Mouse (Mus musculus) urinary bladder, adult 2 months (tissue): ENCODE data around the gene Dnaja4. TPM values are rescaled to one million over a fixed set of nuclear protein-coding genes. Genes with fewer than 3 reads are reported as not detected.
"Not testable (repeated sequence)": the region's sequence is repeated elsewhere in the genome, so short reads cannot be mapped to it uniquely, and the experiment has no call there.

Source experiments
- DNase-seq: peaks from one replicate; pipeline ENCODE4 v3.0.0; 2022; ENCODE audit warnings: low spot score
- polyA plus RNA-seq: library from polyadenylated mRNA; depleted of rRNA; stranded (reverse); fragments of >200 nt; gene quantifications from 2 replicates; pipeline ENCODE4 v1.2.3, GENCODE M21; 2012; rRNA removed

The Dnaja4 gene
- polyA plus RNA-seq = 18.5 and 19.1 TPM in 2 replicates

DNA sequence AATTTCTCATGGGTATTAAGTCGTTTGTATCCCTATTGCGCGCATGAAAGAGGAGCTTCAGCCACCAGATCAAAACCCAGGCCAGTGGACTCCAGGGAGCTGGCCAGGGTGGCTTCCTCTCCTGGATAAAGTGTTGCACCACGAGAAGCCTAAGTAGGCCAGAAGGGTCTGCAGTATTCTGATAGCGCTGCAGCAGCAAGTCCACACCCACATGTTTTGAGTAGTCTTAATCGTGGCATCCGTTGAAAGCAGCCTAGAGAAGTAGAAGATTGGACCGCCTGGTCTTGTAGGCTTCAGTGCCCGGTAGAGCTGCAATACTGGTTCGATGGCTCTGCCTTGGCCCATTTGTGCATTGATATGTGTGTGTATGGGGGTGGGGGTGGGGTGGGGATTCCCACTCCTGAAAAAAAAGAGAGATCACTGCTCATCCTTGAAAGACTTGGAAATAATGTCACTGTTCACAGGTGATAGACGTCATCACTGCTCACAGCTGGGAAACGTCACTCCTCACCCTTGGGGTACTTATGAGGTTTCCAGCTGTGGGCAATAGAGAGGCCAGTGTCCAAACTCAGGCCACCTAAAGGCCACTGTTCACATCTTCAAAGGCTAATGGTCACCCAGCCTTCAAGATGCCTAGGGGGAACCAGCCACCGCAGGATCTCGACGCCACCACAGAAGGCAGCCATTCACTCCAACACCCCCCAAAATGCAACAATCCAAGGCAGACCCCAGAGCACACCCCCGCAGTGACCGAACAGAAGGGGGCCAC, at the start of gene Dnaja4:
Gene Dnaja4 (plus strand): TSS at position 556 of the 769 bp plus-strand sequence.
- DNase-seq = no peak

GRCm38 (mm10) chr9:54649360-54649759, 49.3 kb upstream of the Dnaja4 start:
- DNase-seq = no peak

GRCm38 (mm10) chr9:54652778-54653177, 45.9 kb upstream of the Dnaja4 start:
- DNase-seq = no peak

GRCm38 (mm10) chr9:54655846-54656245, 42.8 kb upstream of the Dnaja4 start:
- DNase-seq = no peak

DNA sequence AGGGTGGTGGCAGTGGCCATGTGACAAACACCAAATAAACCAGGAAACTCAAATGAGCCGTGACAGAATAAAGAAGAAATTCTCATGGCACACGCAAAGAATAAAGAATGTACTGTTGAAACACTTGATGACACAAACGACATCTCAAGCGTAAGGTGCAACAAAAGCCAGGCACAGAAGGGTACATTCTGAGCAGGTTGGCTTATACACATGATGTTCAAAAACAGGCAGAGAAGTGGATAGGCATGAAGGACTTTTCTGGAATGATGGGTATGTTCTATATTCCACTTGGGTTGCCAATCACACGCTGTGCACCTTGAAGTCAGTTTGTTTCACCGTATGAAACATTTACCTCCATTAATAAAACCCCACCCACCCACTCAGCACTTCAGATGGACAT, 42.3 kb upstream of the Dnaja4 start:
- DNase-seq = no peak

- no peak for DNase-seq
Measured at GRCm38 (mm10) chr9:54658773-54659172, 39.9 kb upstream of the Dnaja4 start.

DNA sequence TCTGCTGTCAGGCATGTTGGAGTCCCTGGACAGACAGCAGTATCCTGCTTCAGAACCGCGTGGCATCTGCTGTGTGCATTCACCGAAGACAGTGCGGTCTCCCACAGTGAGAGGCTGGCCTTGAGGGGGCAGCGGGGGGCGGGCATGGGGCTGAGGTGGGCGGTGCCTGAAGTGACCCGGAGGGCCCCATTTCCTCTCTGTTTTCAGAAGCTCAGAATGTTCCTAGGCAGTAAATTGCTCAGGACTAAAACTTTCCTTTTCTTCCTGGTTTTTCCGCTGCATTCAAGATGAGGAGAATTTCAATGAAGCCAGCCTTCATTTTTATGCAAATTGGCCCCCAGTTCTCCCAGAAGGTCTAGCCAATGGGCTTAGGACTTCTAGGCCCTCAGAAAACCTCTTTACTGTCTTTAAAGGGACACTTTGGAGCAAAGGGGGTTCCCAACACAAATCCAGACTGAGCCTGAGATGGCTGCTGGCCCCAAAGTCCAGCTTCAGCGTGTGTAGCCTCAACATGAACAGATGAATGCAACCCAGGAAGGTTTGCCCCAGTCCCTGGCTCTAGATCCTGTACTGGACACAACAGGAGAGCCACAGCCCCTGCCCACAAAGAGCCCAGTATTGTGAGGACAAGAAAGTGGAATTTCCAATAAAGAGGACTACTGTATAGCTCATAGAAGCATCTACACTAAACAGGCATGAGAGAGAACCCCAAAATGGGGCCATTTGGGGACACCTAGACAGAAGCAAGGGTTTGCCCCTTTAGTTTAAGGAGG, 36.9 kb upstream of the Dnaja4 start, which contains the start of gene Acsbg1:
Gene Acsbg1 (minus strand): TSS at position 266 of the 773 bp plus-strand sequence.
- no peak for DNase-seq

DNA sequence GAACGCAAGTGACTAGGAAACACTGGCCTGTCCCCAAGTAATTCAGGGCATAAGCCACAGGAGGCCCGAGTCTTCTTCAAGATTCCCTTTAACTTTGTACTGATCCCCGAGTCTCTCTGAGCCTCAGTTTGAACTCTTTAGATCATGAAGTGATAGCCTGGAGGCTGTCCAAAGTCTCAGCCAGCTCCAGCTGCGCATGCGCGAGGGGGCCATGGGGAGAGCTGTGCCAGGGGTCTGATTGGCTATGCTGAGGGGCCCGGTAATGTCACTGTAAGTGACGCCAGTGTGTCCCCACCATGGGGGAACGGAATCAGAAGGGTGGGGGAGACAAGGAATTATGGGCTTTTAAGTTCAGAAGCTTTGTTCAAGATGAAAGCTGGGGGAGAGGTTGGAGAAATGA, 34.3 kb upstream of the Dnaja4 start:
- no peak for DNase-seq

DNA sequence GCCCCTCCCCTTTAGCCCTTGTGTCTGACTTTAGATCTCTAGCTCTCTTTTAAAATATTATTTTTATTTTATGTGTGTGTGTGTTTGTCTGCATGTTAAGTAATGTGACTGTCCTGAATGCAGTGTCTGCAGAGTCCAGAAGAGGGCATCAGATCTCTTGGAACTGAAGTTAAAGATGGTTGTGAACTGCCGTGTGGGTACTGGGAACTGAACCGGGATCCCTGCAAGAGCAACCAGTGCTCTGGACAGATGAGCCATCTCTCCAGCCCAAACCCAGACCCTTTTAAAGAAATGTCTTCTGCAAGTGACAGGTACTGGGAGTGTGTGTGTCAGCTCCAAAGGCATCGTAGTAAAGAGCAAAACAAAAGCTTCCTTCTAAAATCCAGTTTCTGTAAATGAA, 32.6 kb upstream of the Dnaja4 start:
- no peak for DNase-seq

- no peak for DNase-seq
Measured at GRCm38 (mm10) chr9:54668455-54668854, 30.2 kb upstream of the Dnaja4 start.

- DNase-seq = no peak
Measured at GRCm38 (mm10) chr9:54671962-54672361, 26.7 kb upstream of the Dnaja4 start.

GRCm38 (mm10) chr9:54673887-54674286, 24.8 kb upstream of the Dnaja4 start:
- DNase-seq = no peak

DNA sequence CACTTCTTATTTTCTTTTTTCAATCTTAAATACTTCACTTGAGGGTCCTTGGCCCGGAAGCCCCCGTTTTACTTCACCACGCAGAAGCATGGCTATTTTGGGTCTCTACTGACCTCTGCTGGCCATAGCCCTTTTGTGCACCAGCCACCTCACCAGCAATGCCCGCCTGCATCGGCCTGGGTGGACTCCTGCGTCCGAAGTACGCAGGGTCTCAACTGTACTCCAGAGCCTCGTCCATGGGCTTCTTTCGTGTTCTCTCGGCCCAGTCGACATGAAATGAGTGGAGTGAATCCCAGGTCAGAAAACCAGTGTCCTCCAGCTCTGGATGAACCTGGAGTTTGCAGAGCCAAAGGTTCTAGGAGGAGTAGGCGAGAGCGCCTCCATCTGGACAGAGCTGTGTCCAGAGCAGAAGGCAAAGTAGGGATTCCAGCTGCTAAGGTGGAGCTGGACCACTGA, 22.1 kb upstream of the Dnaja4 start:
- DNase-seq = peak; percentile 59

DNA sequence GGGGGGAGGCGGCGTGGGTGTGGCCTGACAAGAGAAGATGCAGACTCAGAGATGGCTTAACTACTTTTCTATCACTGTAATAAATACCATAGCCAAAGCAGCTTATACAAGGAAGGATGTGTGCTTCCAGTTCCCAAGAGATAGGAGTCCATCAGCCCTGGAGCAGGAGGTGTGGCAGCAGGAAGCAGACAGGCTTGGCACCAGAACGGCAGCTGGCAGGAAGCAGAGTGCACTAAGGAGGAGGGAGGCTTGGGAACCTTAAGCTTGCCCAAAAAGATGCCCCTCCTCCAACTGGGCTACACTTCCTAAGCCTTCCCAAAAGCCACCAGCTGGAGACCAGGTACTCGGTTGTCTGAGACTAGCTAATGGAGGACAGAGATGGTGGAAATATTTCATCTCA, 15.8 kb upstream of the Dnaja4 start:
- DNase-seq = no peak

GRCm38 (mm10) chr9:54683814-54684605, 14.7 kb upstream of the Dnaja4 start:
- no peak for DNase-seq

DNA sequence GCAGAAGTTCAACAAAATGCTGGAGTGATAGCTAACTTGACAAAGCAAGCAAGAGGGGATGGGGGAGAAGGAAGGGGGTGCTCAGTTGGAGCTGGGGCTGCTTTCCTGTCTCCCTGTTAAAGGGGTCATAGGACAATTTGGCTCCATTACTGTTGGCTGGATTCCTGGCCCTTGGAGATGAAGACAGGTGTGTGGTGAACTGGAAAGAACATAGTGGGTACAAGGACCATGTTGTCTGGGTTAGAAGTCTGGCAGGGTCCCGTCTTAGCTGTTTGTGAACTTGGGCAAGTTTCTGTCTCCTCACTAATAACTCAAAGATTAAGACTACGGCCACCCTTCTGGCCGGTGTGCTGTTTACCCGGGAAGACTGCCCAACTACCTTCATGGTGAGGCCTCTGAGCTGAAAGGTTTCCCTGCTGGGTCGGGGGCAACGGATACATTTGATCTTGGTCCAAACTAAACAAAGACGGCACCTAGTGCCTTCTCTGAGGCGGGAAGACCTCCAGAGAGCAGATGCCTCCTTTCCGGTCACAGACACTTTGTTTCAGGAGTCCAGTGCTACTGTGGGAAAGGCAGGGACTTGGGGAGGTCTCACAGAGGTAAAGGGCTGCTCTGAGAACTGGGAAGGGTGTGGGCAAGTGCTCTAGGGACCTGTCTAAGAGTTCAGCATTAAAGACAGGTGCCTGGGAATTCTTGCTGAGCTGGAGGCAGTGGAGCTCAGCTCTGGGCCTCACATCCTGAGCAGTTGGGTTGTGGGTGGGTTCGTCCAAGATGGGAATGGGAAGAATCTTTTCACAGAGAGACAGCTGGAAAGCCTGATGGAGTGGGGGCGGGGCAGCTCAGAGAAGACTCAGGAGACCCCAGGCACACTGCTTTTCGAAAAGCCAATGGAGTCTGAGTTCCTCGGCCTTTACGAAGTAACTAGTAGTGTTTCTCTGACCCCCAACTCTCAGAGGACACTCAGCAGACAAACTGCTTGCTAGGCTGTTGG, 11.1 kb upstream of the Dnaja4 start:
- no peak for DNase-seq

- DNase-seq = no peak
Measured at GRCm38 (mm10) chr9:54689446-54689845, 9.2 kb upstream of the Dnaja4 start.

DNA sequence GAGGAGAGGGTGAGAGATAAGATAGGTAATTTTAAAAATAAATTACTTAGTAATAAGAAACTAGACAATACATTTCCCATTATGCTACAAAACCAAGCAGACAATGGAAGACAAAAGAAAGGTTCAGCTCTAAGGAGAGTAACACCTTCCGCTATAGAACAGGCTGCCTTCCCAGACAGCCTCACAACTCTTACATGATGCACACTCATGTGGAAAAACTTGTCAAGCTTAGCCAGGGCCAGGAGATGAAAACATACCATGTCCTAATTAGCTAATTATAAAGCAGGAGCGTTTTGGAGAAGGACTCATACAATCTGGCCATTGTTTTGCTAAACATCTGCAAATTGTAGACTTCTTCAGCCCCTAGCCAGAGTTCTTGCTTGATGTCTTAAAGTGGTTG, 8.0 kb upstream of the Dnaja4 start:
- DNase-seq = not testable (repeated sequence)

DNA sequence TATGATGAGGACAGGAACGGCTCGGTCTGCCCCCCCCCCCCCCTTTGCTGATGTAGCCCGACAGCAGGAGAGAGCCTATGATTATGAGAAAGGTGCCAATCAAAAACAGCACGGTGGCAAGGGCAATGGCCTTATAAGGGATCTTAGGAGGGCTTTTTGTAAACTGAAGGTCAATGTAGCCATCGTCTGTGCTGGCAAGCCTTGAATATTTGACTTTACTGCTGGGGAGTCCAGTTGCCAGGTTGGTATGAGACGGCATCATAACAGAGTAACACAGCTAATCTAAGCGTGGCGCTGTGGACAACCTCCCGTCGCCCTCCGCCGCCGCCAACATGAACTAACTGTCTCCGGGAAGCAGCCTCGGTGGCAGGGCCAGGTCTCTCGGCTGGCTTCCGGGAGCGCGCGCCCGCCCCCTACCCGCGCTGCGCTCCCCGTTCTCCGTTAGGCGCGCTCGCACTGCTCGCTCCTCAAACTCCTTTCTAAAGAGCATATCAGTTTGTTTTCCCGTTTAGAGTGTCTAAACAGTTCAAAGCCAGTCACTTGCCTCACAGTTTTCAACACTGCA, 7.3 kb upstream of the Dnaja4 start:
- not testable (repeated sequence) for DNase-seq

DNA sequence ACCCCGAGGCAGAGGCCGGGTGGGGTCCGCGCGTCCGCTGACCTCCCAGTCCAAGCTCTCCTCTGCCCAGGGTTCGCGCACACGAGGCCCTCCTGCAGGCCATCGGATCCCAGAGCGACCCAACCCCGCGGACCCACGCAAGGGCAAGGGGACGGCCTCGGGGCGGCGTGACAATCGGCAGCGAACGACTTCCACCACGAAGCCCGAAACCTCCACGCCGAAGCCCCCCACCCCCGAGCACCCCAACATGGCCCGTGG, 343 bp downstream of the Dnaja4 start:
- no peak for DNase-seq
